Mouse (Mus musculus): ENCODE results near the gene Nes.

GRCm38 (mm10) chr3:87958476-87958875 lies 12.4 kb upstream of the Nes start:
- TF ChIP-seq CTCF (IDR thresholded peaks at IDR 0.05; ENCODE audit: borderline replicate concordance, insufficient read depth, low read depth, low read length) (no peak), POLR2A (IDR thresholded peaks at IDR 0.05; ENCODE audit: borderline replicate concordance, insufficient read depth, low read length) (no peak)

Measured in cerebellum, adult 2 months (tissue).